Mouse (Mus musculus) embryo, embryonic 10 days (tissue): ENCODE data around the gene Tigit.

Experiments used
- DNase-seq: peaks from one replicate; pipeline ENCODE4 v3.0.0-alpha.2; 2015; ENCODE audit warnings: low spot score

Gene Tigit

GRCm38 (mm10) chr16:43618286-43618685 lies 45.7 kb downstream of the Tigit start:
- DNase-seq: no peak

GRCm38 (mm10) chr16:43617346-43617745 lies 46.6 kb downstream of the Tigit start:
- DNase-seq: peak; percentile 54

GRCm38 (mm10) chr16:43616348-43616747 lies 47.6 kb downstream of the Tigit start:
- DNase-seq: no peak

GRCm38 (mm10) chr16:43610375-43610774 lies 53.6 kb downstream of the Tigit start:
- no peak for DNase-seq

- DNase-seq: no peak
Measured at GRCm38 (mm10) chr16:43608066-43608465, 55.9 kb downstream of the Tigit start.

- DNase-seq: no peak
Measured at GRCm38 (mm10) chr16:43607086-43607485, 56.9 kb downstream of the Tigit start.

GRCm38 (mm10) chr16:43604399-43605013 lies 59.4 kb downstream of the Tigit start:
- DNase-seq: no peak

- DNase-seq: peak; percentile 73
Measured at GRCm38 (mm10) chr16:43603591-43604141, 60.3 kb downstream of the Tigit start.

- no peak for DNase-seq
Measured at GRCm38 (mm10) chr16:43602573-43602972, 61.4 kb downstream of the Tigit start.

GRCm38 (mm10) chr16:43599707-43600106 lies 64.2 kb downstream of the Tigit start:
- no peak for DNase-seq
